Mouse (Mus musculus) limb, embryonic 13.5 days (tissue): Measurements from ENCODE around the gene Abhd12b. TPM values are rescaled to one million over a fixed set of nuclear protein-coding genes. Genes with fewer than 3 reads are reported as not detected.

Experiments
- polyA plus RNA-seq: library from polyadenylated mRNA; unstranded; fragments of >200 nt; fragmentation: Nextera tagmentation; extraction: Ambion mirVana; gene quantifications from 2 replicates; pipeline ENCODE4 v1.2.1, GENCODE M21; 2015

Gene Abhd12b
- polyA plus RNA-seq, 1 experiment from 2014 or later, result not detected

Other genes with a start within 250 kb of the Abhd12b start
- gene Sav1, start 167.1 kb upstream of the Abhd12b start, polyA plus RNA-seq, result 8.6 and 8.8 TPM in 2 replicates
- gene Nin, start 40.4 kb upstream of the Abhd12b start, polyA plus RNA-seq, result 11.0 and 11.4 TPM in 2 replicates
- gene Pygl, start 77.3 kb downstream of the Abhd12b start, polyA plus RNA-seq, result 11.2 and 12.6 TPM in 2 replicates
- gene Trim9, start 193.5 kb downstream of the Abhd12b start, polyA plus RNA-seq, result 0.74 and 0.93 TPM in 2 replicates